Mouse (Mus musculus): Measurements from ENCODE around the gene Srgap2.

The Srgap2 gene

GRCm38 (mm10) chr1:131400844-131401243 lies 126.3 kb downstream of the Srgap2 start:
- DNase-seq = no peak

GRCm38 (mm10) chr1:131398181-131398580 lies 129.0 kb downstream of the Srgap2 start:
- DNase-seq = no peak

DNA sequence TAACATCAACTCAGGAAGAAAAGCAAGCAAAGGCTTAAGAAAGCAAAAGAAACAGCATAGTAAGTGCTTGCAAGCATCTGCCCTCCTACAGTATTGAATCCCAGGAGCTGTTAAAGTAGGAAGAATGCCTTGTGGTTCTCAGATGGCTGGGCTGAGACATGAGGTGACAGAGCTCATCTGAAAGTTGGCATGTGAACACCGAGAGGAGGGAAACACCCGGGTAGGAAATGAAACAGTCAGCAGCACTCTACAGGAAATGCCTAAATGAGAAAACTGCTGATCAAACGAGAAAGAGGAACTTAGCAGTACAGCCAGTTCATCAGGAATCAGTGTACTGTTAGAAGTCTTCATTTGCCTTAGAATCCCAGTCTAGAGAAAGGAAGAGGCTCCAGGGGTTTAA lies 142.7 kb downstream of the Srgap2 start:
- DNase-seq = no peak

DNA sequence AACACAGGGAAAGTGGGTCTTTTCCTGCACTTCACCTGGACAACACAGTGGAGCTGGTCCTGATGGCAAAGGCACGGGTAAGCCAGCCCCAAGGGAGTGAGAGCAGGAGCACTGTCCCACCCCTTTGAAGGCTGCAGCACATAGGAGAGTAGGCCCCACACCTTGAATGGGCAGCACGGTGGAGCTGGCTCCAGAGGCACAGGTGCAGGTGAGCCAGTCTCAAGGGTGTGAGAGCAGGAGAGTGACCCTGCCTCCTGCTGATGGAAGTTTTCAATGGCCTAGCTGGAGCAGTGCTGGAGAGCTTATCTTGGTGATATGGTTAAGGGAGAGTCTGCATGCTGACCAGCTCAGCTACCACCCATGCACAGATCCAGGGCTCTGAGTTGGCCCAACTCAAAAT lies 145.0 kb downstream of the Srgap2 start:
- no peak for DNase-seq

GRCm38 (mm10) chr1:131380254-131380653 lies 146.9 kb downstream of the Srgap2 start:
- peak; percentile 7 for DNase-seq

DNA sequence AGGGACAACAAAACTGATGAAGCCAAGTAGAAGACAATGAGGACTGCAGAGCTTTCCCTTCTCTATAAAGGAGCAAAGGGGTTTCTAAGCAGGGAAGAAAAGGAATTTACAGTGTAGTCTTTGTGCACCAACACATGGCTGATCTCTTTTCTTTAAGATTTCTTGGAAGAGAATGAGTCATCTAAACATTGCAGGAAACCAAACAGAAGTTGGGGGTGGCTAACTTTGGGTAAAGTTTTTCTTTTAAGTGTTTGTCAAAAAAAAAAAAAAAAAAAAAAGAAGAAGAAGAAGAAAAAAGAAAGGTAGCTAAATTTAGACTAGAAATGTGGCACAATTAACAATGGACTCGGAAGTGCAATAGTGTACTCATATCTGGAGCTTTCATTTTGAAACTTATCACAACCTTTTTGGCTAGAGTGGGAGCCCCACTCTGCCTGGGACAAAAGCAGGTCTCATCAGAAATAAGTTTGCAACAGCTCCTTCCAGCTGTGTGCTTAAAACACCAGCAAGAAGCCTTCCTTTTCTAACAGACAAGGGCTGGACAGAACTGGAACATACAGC lies 148.2 kb downstream of the Srgap2 start:
- no peak for DNase-seq

DNA sequence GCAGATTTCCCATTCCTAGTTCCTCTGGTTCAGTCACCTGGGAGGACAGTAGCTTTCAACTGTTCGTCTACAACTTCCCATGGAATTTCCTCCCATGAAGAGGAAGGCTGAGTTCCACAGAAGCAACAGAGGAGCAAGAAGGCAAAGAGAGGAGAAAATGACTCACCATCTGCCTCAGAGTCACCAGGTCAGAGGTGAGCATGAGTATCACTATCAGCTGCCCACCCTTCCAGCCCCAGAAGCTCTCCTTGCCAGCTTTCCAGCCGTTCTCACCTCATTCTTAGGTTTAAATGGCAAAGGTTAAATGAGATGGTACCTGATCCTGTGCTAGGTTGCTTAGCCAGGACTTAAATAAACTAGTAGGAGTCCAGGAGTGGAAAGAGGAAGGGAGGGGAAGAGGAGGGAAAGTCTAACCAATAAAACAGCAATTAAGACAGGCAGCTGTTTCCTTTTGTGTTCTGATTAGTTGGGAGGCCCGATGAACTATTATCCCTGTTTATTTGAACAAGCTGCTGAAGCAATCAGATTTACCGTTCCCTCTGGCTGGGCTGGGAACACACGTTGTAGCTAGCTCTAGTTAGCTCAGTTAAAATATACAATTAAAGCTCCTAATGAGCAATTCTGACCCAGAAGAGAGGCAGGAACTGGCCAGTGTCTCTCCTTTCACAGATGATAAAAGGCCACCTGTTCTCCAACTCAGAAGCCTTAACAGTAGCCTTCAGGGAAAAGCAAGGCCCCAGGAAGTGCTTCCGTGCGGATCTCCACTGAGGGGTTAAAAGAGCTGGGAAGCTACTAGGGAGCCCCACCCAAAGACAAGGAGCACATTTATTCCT lies 148.9 kb downstream of the Srgap2 start:
- DNase-seq = no peak

GRCm38 (mm10) chr1:131365832-131366231 lies 161.3 kb downstream of the Srgap2 start:
- DNase-seq = no peak

- DNase-seq = no peak
These were observed 162.7 kb downstream of the Srgap2 start for GRCm38 (mm10) chr1:131364432-131364831.

DNA sequence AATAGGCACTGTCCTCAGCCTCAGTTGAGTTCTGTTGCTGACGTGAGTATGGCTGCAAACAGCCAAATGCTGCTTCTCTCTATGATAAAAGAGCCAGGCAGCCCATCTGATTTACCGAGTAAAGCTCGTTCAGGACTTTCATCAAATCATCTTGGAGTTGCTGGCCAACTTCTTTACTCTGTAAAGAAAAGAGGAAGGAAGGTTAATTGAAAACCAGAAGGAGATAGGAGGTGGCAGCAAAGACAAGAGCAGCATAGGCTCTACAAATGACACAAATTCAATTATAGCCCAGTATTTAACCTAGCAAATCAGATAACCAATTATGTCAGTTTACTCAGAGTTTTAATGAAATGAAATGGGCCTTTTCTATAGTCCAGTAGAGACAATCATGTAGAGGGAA lies 163.3 kb downstream of the Srgap2 start:
- no peak for DNase-seq

DNA sequence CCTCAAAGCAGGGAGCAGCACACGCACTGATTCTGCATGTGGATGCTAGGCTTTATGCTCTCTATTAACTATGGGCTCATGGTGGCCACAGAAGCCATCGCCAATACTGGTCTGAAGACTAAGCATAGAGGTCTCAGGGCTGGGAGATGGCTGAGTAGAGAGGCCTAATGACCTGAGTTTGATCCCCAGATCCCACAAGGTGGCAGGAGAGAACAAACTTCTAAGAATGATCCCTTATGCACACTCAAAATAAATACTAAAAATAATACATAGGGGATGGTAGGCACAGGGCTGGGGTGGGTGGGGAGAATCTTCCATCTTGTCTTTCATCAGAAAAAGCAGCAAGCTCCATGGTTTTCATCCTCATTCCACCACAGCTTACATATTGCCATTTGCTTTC lies 165.1 kb downstream of the Srgap2 start:
- DNase-seq = no peak

DNA sequence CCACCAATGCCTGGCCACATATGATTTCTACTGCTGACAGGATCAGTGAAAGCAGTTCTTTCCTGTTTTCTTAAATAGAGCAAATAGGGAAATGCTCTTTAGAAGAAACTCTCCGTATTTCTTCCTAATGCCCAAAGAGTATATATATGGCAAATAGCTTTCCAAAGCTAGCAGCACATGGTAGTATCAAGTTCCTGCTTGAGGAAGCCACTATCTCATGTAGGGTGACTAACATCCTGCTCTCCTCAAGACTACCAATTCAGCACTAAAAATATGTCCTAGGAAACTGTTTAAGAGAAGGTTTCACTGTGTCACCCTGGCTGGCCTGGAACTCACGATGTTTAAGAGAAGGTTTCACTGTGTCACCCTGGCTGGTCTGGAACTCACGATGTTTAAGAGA lies 166.4 kb downstream of the Srgap2 start:
- DNase-seq = no peak

GRCm38 (mm10) chr1:131359609-131360008 lies 167.5 kb downstream of the Srgap2 start:
- DNase-seq = no peak

DNA sequence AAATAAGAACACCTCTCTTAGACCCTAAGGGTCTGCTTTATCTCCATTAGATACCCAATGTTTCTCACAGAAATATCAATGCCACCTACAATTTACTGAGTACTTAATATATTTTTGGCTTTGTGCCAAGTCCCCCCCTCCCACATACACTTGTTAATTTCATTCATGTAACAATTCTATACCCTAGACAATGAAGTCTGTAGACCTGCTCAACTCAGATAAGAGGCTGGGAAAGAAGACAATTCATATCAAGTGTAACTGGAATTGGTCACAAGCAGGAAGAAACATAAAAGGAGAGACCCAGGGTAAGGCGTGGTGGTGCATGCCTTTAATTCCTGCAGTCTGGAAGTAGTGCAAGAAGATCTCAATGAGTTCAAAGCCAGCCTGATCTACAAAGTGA lies 169.9 kb downstream of the Srgap2 start:
- no peak for DNase-seq

- peak; percentile 53 for DNase-seq
These were observed 175.7 kb downstream of the Srgap2 start for GRCm38 (mm10) chr1:131351436-131351835.

DNA sequence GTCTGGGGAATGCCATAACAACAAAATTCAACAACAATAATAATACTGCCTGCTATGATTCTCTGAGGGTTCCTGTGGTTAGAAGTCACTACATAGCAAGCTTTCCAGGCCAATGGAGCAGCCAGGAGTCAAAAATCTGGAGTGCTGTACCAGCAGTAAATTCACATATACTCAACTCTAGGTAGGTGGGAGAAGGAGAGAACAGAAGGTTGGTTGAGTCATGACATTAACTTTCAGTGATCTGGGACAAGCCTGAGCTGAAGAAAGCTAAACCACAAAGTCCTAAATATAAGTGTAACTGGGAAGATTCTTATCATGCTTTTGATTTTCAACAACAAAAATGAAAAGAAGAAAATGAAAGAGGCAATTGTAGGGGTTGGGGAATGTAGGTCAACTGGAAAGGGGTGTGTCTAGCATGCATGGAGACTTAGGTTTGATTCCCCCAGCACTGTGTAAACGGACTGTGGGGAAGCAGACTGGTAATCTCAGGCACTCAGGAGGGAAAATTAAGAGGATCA lies 177.1 kb downstream of the Srgap2 start:
- DNase-seq = no peak

GRCm38 (mm10) chr1:131347708-131348107 lies 179.4 kb downstream of the Srgap2 start:
- DNase-seq = no peak

- no peak for DNase-seq
These were observed 180.1 kb downstream of the Srgap2 start for GRCm38 (mm10) chr1:131346916-131347555.

DNA sequence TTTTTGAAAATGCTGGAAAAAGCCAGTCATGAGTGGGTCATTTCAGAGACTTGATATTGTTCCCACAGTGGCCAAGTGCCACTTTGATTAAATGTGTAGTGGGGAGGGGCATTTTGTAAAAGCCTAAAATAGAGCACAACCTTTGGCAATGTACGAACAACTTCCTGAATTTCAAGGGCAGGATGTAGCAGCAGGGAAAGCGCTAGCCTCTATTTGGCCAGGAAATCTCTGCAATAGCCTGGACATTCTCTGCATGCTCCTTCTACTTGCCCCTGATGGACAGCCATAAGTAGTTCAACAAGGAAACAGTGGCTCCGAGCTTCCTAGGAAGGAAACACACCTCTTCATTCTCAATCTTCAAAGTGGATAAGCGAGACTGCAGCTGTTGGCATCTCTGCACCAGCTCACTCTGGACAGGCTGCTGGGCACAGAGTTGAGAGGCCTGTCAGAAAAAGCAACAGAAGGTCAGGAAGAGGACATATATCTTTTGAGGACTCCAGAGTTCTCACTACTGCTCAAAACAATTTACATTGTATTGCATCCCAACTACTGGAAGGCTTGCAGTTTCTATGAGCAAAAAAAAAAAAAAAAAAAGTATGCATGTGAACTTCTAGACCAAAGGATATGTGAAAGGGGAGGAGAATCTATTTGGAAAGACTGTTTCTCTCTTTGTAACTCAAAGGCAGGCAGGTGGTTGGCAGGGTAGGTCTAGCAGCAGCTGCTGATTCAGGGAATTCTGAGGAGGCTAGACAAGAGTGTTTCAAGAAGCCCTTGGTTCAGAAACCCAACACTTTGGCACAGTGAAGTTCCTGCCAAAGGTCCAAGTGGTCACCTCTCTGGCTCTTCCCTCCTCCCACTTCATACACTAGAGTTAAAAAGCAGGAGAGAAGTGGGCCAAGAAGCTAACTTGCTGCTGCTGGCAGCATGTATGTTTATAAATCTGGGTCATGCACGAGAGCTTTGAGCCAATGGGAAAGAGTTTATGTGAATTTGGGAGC lies 181.4 kb downstream of the Srgap2 start:
- no peak for DNase-seq

DNA sequence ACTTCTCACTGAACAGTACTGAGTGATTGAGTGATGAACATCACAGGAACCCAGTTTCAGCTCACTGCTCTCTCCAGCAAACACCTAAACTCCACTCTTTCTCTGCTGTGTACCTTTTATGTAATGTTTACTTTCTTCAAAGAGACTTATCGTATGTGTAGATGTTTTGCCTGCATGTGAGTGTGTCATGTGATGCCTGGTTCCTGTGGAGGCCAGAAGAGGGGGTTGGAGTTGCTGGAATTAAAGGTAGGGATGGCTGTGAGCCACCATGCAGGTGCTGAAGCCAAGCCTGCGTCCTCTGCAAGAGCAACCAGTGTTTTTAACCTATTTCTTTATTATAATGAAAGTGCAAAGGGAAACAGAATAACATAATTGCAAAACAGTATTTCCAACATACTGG lies 182.5 kb downstream of the Srgap2 start:
- DNase-seq = no peak

- DNase-seq = no peak
These were observed 191.1 kb downstream of the Srgap2 start for GRCm38 (mm10) chr1:131336017-131336416.

- DNase-seq = peak; percentile 30
These were observed 191.5 kb downstream of the Srgap2 start for GRCm38 (mm10) chr1:131335604-131336003.

DNA sequence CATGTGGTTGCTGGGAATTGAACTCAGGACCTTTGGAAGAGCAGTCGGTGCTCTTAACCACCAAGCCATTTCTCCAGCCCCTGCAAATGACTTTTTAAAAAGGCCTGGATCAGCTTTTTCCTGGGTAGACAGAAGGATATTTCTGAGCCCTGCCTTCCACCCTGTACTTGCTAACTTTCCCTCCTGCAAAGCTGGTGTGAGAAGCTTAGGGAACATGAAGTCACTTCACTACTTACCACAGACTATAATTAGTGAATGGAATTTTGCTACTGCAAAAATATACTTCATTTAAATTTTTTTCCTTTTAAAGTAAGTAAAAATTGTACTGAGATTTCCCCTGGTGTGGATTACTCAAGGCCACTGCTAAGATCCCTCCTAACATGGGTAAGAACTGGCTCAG lies 196.0 kb downstream of the Srgap2 start:
- no peak for DNase-seq

Data from right cerebral cortex, postnatal 4 days (tissue).